Mouse (Mus musculus) cerebral cortex, adult 2 months (tissue): ENCODE results near the gene Cyp2c67.

Experiments used
- WGBS: fragments of 180-500 bp; shearing (Covaris S2); methylation state at CpG from one replicate; pipeline ENCODE4 v1.1.7; 2018; 5-methylcytosine and 5-hydroxymethylcytosine counted together

The Cyp2c67 gene

DNA sequence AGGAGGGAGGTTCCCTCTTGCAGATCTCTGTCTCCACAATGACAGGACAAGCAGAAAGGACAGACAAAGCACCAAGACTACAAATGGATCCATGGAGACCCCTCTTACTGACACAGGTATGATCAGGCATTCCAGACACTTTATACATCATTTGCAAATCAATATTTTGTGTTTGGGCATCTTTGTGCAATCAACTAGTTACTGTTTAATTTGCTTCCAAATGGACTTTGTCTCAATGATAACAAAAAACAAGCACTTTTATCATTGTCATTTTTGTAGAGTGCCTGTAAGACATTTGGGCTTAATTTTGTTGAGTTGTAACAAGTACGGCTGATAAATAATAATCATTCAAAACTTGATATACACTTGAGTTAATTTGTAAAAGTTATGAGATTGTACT, at the start of gene Cyp2c67:
Cyp2c67 (minus strand) TSS at position 114 of the 400 bp plus-strand sequence.
- WGBS, result 88% methylated on average over 1 of the region's 1 CpGs

- whole genome bisulfite sequencing, result 35% methylated on average over 1 of the region's 1 CpGs
Observed at GRCm38 (mm10) chr19:39652381-39652780, 3.5 kb upstream of the Cyp2c67 start.

DNA sequence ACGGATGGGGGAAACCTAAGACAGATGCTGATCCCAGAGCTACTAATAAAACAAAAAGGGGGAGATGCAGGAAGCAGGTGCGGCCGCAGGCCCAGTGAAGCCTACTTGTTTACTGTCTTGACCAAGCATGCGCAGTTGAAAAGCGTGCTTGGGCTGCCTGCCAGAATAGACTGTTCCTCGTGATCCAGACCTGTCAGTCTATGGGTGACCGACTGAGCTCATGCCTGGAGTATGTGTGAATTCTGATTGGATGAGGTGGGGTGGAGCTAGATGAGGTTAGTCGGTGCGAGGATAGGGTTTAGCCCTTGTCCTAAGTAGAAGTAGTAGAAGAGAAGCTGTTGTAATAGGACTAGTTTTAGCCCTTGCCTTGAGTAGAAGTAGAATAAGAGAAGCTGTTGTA, 1.3 kb downstream of the Cyp2c67 start:
- 92% methylated on average over 9 of the region's 9 CpGs for WGBS

- 86% methylated on average over 7 of the region's 7 CpGs for WGBS
Observed at GRCm38 (mm10) chr19:39644551-39644950, 4.3 kb downstream of the Cyp2c67 start.
